Mouse (Mus musculus) MN1 (cell line): ENCODE measurements around the gene Tmem45a2.
"Not testable (repeated sequence)": the region's sequence is repeated elsewhere in the genome, so short reads cannot be mapped to it uniquely, and the experiment has no call there.

Experiments used
- DNase-seq: peaks from one replicate; pipeline ENCODE4 v3.0.0-alpha.2; 2016; ENCODE audit warnings: low spot score

Gene Tmem45a2

GRCm38 (mm10) chr16:57071132-57071639, at the start of gene Tmem45a2:
Tmem45a2 (minus strand) TSS chr16:57071372.
- DNase-seq = no peak

- no peak for DNase-seq
These were observed 46.4 kb upstream of the Tmem45a2 start for GRCm38 (mm10) chr16:57117562-57117961.

- peak; percentile 40 for DNase-seq
These were observed 44.9 kb upstream of the Tmem45a2 start for GRCm38 (mm10) chr16:57116066-57116465.

- DNase-seq = no peak
These were observed 35.2 kb upstream of the Tmem45a2 start for GRCm38 (mm10) chr16:57106185-57106960.

DNA sequence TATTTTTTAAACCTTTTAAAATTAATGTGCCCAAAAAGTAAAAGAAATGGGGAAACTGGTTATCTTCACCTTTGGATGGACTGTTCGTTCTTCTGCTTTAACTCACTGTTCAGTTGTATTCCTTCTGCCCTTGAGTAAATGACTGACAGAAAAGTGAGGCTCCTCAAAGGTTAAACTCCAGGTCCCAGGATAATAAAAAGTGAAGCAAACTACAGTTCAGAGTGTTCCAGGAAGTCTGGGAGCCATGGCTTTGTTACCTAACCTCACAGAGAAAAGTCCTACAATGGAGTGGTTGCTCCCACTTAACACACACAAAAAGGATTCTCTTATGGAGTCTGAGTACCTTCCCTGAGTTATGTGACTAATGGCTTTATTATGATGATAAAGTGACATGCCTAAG, 30.0 kb upstream of the Tmem45a2 start:
- no peak for DNase-seq

DNA sequence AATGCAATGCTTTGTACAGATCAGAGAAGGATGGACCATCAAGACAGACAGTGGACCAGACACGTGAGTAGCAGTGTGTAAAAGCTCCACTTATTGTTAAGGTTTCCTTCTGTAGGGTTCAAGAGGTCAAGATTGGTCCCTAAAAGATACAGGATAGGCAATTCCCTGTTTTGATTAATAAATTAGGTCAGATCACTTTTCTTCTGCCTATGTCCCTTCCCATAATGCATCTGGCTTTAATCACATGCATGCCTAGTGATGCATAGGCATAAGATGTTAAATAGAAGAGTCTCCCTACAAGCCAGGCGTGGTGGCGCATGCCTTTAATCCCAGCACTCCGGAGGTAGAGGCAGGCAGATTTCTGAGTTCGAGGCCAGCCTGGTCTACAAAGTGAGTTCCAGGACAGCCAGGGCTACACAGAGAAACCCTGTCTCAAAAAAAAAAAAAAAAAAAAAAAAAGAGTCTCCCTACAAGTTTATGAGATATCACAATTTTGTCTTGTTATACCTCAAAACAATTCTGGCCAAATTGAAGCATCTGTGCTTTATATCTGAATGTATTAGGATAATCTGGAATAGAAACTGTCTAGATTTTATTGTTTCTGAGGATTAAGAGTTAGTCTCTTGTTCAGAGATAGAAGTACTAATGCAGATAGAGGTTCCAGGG, 28.5 kb upstream of the Tmem45a2 start:
- DNase-seq = no peak

DNA sequence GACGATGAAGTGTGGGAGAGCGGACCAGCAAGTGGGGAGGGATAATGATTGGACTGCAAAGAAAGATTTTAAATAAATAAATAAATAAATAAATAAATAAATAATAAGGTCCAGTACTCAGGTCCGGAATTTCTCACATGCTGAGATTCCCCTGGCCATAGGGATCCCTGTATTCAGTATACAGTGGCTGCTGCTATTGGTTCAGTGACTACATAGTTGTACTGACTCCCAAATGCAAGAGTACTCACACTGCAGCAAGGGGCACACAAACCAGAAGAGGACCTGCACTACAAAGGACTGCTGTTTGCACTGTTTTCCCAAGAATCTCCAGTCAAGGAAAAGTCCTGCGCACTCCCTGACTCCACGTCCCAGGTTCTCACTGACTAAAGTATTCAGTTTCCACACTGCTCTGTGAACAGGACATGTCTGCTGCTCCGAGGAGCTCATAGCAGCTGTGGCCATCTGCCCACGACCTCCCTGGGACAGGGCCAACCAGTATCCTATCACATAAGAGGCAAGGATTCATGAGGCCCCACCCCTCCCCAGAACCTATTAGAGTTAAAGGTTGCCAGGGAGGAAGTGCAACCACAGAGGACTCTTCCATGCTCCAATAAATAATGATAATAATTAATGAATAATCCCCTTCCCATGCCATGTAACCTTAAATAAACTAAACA, 27.4 kb upstream of the Tmem45a2 start:
- DNase-seq = no peak

DNA sequence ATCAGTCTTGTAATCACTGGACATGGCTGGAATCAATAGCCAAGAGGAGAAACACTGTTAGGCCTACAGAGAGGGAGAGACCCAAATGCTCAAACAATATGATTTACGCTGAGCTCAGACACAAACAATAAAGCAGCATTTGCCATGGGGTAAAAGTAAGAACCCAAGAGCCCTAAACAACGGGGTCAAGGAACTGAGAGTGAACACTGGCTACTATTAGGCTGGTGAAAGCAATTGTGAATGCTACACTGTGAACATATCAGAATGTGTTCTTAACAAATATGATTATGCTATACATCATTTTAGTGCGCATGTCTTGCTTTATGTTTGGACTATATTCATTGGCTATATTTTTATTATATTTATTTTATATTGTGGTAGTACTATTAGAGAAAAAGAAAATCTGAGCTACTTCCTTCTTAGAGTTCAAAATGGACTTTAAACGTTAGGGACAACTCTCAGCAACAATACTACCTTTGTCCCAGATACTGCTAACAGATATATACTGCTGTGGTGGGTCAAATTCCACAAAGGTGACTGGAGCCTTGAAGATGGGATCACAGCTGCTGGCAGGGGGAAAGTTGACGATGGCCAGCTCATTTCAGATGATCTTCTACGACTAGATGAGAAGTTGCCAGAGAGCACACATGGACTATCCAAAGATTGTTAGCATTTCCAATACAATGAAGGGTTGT, 21.9 kb upstream of the Tmem45a2 start:
- no peak for DNase-seq

DNA sequence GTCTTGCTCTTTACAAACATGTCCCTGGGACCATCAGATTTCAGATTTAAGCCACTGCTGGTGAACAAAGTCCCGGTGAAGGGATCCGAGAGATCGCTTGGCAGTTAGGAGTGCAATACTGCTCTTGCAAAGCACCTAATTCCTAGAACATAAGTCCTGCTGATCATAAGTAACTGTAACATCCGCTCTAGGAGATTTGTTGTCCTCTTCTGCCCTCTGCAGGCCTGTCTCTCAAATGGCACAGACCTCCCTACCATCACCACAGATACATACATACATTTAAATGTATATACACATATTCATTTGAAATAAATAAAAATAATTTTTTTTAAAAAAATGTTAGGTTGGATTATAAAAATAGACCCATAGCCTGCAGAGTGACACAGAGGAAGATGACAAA, 21.3 kb upstream of the Tmem45a2 start:
- DNase-seq = peak; percentile 30

DNA sequence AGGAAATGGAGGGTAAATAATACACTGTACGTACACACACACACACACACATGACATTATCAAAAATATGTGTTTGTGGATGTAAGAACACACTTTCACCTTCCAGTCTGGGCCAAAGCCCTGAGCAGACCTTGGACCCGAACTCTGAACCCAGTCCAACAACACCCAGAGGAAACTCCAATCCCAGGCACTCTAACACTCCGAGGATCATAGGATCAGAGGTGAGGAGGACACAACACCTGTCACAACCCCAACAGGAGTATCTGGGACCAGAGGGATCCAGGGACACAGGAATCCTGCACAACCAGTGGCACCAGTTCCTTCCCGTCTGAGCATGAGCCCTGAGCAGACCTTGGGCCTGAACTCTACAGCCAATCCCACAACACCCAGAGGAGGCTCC, 8.4 kb upstream of the Tmem45a2 start:
- no peak for DNase-seq

DNA sequence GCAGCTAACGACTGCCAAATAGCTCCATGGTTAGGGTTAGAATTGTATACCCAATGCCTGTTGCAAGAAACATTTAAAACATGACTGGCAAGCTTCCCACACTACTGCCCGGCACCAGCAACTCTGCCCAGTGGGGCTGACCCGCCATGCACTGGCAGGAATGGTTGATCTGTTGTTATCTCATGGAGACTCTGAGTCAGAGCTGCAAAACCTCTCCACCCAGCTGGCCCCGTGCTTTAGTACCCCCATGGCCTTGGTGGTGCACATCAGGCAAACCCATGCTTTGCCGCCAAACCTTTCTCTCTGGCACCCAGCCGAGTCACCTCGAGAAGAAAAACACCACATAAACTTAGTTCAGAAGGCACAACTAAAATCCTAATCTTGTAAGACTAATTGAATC, 4.8 kb upstream of the Tmem45a2 start:
- DNase-seq = no peak

- no peak for DNase-seq
These were observed 9.1 kb downstream of the Tmem45a2 start for GRCm38 (mm10) chr16:57062045-57062444.

GRCm38 (mm10) chr16:57056995-57057394, 14.2 kb downstream of the Tmem45a2 start:
- DNase-seq = no peak

DNA sequence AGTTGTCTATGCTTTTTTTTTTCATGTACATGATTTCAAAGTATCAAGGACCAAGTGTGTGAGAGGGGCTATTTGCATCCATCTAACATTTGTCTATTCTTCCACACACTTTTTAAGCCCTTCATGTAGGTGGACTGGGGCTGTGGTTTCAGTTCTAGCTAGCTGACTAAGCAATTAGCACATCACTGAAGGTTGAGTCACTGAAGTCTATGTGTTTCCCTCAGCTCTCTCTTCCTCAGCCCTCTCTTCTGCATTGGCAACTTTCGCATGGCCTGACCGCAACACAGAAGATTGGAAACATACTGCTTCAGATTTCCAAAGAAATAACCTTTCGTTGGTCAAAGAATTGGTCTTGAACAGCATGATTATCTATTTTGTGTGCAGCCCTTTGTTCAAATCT, 21.2 kb downstream of the Tmem45a2 start:
- no peak for DNase-seq

DNA sequence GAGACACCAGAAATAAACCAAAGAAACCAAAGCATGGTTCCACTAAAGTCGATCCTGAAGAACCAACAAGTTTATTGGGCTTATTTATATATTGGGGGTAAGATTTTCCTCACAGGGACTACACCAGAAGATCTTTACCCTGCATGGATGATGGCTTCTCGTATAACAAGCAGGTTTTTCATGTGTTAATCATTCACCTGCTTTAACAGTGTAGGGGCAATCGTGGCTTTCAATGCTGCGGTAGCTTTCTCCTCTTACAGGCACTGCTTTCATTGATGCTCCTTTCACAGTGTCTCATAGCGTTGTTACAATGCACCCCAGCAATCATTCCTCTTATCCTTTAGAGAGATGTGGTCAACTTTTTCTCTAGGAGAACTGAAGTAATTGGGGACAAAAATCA, 32.6 kb downstream of the Tmem45a2 start:
- no peak for DNase-seq

DNA sequence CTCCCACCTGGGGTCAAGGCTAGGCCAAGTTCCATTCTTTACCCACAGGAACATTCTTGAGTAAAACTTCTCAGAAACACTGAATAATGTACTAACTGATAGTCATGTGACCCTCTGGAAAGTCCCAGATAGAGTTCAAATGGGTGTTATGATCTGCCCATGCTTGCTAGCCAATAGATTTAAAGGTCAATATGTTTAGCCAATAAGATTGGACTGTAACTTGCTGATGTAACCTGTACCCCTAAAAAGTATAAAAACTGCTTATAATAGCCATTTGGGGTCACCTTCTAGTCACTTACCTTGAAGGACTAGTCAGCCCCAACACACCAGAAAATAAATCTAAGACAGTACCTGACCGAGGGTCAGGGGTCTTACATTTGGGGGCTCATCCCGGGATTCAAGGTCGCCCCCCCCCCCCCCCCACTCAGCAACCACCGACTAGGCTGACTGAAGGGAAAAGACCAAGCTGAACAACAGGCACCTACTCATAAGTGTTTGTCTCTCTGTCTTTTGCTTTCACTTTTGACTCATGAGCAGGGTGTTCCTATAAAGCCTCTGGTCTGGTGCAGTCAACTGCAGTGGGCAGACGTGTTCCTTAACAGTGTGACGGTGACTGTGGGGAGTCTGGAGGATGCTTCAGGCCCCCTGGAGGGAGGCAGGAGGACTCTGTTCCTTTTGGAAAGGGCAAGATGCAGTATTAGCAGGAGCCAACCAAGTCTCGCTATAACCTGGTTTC, 40.9 kb downstream of the Tmem45a2 start:
- no peak for DNase-seq

DNA sequence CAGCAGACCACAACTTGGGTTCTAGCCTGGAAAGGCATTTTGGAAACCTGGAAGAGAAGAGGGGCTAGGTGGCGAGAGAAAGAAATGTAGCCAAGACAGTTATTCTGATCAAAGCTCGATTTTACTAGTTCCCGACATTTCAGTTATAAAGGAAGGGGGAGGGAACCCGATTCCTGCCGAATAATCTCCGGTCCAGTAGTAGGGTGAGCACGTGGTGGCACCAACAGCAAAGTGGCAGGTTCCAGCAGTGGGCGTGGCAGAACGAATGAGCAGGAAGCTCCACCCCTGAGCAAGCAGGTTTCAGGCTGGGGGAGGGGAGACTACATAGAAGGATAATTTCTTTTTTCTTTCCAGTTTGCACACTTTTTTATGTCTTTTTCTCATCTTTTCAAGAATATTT, 72.9 kb downstream of the Tmem45a2 start:
- not testable (repeated sequence) for DNase-seq
